Mouse (Mus musculus) limb, embryonic 12.5 days (tissue): Measurements from ENCODE around the gene Napb. TPM values are rescaled to one million over a fixed set of nuclear protein-coding genes. Genes with fewer than 3 reads are reported as not detected.

Source experiments
- ATAC-seq: fragments of 200-750 bp; cut with Nextera tagmentation; 2 replicates; pipeline ENCODE4 v1.8.0; 2017; ENCODE audit warnings: low read depth, moderate TSS enrichment; ENCODE audit not compliant: insufficient number of reproducible peaks, insufficient read depth, low FRiP score, low TSS enrichment
- H3K27ac ChIP-seq: fragments of 300-500 bp; sonication (generic); 2 replicates; pipeline ENCODE4 v1.5.1; 2016; ENCODE audit warnings: mild to moderate bottlenecking, moderate library complexity
- H3K27me3 ChIP-seq: fragments of 300-500 bp; sonication (generic); 2 replicates; pipeline ENCODE4 v1.6.1; 2016; ENCODE audit warnings: mild to moderate bottlenecking, moderate library complexity
- H3K36me3 ChIP-seq: fragments of 300-500 bp; sonication (generic); 2 replicates; pipeline ENCODE4 v1.6.1; 2016; ENCODE audit warnings: mild to moderate bottlenecking, moderate library complexity
- H3K4me1 ChIP-seq: fragments of 300-500 bp; sonication (generic); replicated peaks from 2 replicates; pipeline ENCODE4 v1.6.1; 2016
- H3K4me2 ChIP-seq: fragments of 300-500 bp; sonication (generic); 2 replicates; pipeline ENCODE4 v1.6.1; 2016; ENCODE audit warnings: mild to moderate bottlenecking, moderate library complexity
- H3K4me3 ChIP-seq: fragments of 300-500 bp; sonication (generic); replicated peaks from 2 replicates; pipeline ENCODE4 v1.5.1; 2016; ENCODE audit warnings: mild to moderate bottlenecking
- H3K9ac ChIP-seq: fragments of 300-500 bp; sonication (generic); replicated peaks from 2 replicates; pipeline ENCODE4 v1.6.1; 2016; ENCODE audit warnings: mild to moderate bottlenecking, moderate library complexity
- H3K9me3 ChIP-seq: fragments of 300-500 bp; sonication (generic); 2 replicates; pipeline ENCODE4 v1.6.1; 2016; ENCODE audit warnings: mild to moderate bottlenecking, moderate library complexity
- WGBS: fragments of 180-500 bp; shearing (Covaris S2); methylation state at CpG from one replicate; pipeline ENCODE4 v1.1.7; 2016; 5-methylcytosine and 5-hydroxymethylcytosine counted together
- polyA plus RNA-seq: library from polyadenylated mRNA; unstranded; fragments of >200 nt; fragmentation: Nextera tagmentation; extraction: Ambion mirVana; gene quantifications from 2 replicates; pipeline ENCODE4 v1.2.1, GENCODE M21; 2016

Gene Napb
- polyA plus RNA-seq, 1 experiment from 2014 or later = 4.7 TPM

- Histone ChIP-seq H3K36me3 (peaks cover 70% of the 10 kb centered on the region), H3K4me2 (no peak overlapping the region), H3K27me3 (no peaks in the 10 kb centered on the region), H3K27ac (no peak overlapping the region), H3K9me3 (no peaks in the 10 kb centered on the region), H3K4me1 (peaks cover 10% of the 10 kb centered on the region), H3K9ac (no peak overlapping the region), H3K4me3 (no peak overlapping the region)
- ATAC-seq = no peak
- 89% methylated on average over 3 of the region's 3 CpGs for WGBS
Observed at GRCm38 (mm10) chr2:148685709-148686108, 46.6 kb downstream of the Napb start.

GRCm38 (mm10) chr2:148684972-148685371, 47.3 kb downstream of the Napb start:
- Histone ChIP-seq H3K4me2 (no peak overlapping the region), H3K9me3 (no peaks in the 10 kb centered on the region), H3K36me3 (peaks cover 63% of the 10 kb centered on the region), H3K4me1 (peaks cover 15% of the 10 kb centered on the region), H3K4me3 (no peak overlapping the region), H3K9ac (no peak overlapping the region), H3K27me3 (no peaks in the 10 kb centered on the region), H3K27ac (no peak overlapping the region)
- ATAC-seq = no peak
- 98% methylated on average over 2 of the region's 2 CpGs for WGBS

- WGBS = 92% methylated on average over 1 of the region's 1 CpGs
Observed at GRCm38 (mm10) chr2:148683031-148683430, 49.2 kb downstream of the Napb start.

GRCm38 (mm10) chr2:148681461-148681891, 50.8 kb downstream of the Napb start:
- H3K9me3 ChIP-seq = no peaks in the 10 kb centered on the region
- no peaks in the 10 kb centered on the region for H3K27me3 ChIP-seq
- ATAC-seq = peak; percentile 79
- H3K36me3 ChIP-seq = peaks cover 34% of the 10 kb centered on the region
- peak overlapping the region; percentile 79 for H3K4me3 ChIP-seq
- peak overlapping the region; percentile 78 for H3K27ac ChIP-seq
- peak overlapping the region; percentile 76 for H3K9ac ChIP-seq
- 8% methylated on average over 17 of the region's 17 CpGs for WGBS
- H3K4me2 ChIP-seq = peak overlapping the region; percentile 84
- H3K4me1 ChIP-seq = peaks cover 34% of the 10 kb centered on the region

More at GRCm38 (mm10) chr2:148683031-148683430, 49.2 kb downstream of the Napb start:
- no peak overlapping the region for H3K9ac ChIP-seq
- peaks cover 30% of the 10 kb centered on the region for H3K4me1 ChIP-seq
- no peak overlapping the region for H3K4me3 ChIP-seq
- no peak overlapping the region for H3K27ac ChIP-seq
- H3K36me3 ChIP-seq = peaks cover 44% of the 10 kb centered on the region
- no peak for ATAC-seq
- no peaks in the 10 kb centered on the region for H3K9me3 ChIP-seq
- H3K27me3 ChIP-seq = no peaks in the 10 kb centered on the region
- no peak overlapping the region for H3K4me2 ChIP-seq

GRCm38 (mm10) chr2:148680775-148681291, 51.4 kb downstream of the Napb start, which contains the start of gene Gzf1:
Gene Gzf1, plus strand, starts transcription at chr2:148681023.
- Histone ChIP-seq H3K27ac (peak within 1 kb of the TSS; percentile 90), H3K9me3 (no peaks in the 10 kb centered on the region), H3K4me3 (peak within 1 kb of the TSS; percentile 79), H3K36me3 (peaks cover 34% of the 10 kb centered on the region), H3K4me1 (peaks cover 34% of the 10 kb centered on the region), H3K4me2 (peak within 1 kb of the TSS; percentile 84), H3K9ac (peak within 1 kb of the TSS; percentile 76), H3K27me3 (no peaks in the 10 kb centered on the region)
- ATAC-seq = peak; percentile 95
- under 1% methylated on average over 39 of the region's 39 CpGs for WGBS

GRCm38 (mm10) chr2:148679346-148679745, 52.9 kb downstream of the Napb start:
- Histone ChIP-seq H3K9ac (no peak overlapping the region; the same call in 1 of the 2 replicates), H3K4me1 (peaks cover 34% of the 10 kb centered on the region), H3K9me3 (no peaks in the 10 kb centered on the region), H3K36me3 (peaks cover 33% of the 10 kb centered on the region), H3K27me3 (no peaks in the 10 kb centered on the region), H3K27ac (peak overlapping the region; percentile 90), H3K4me3 (peak overlapping the region; percentile 18), H3K4me2 (peak overlapping the region; percentile 84)
- peak; percentile 8; the same call in 1 of the 2 replicates for ATAC-seq
- WGBS = 5% methylated on average over 9 of the region's 9 CpGs

GRCm38 (mm10) chr2:148677801-148678200, 54.5 kb downstream of the Napb start:
- 0 out of 2 replicates have a peak, but pooled peaks have one; percentile 7 for ATAC-seq
- no peaks in the 10 kb centered on the region for H3K27me3 ChIP-seq
- H3K27ac ChIP-seq = peak overlapping the region; percentile 72
- peak overlapping the region; percentile 57 for H3K4me2 ChIP-seq
- H3K9ac ChIP-seq = peak overlapping the region; percentile 64
- H3K9me3 ChIP-seq = no peaks in the 10 kb centered on the region
- H3K4me3 ChIP-seq = peak overlapping the region; percentile 42
- H3K4me1 ChIP-seq = peaks cover 45% of the 10 kb centered on the region
- WGBS = 4% methylated on average over 26 of the region's 26 CpGs
- H3K36me3 ChIP-seq = peaks cover 24% of the 10 kb centered on the region

GRCm38 (mm10) chr2:148672199-148673096, 59.8 kb downstream of the Napb start, which contains the start of gene Nxt1:
Gene Nxt1, plus strand, starts transcription at chr2:148672601.
- peaks cover 15% of the 10 kb centered on the region for H3K4me1 ChIP-seq
- H3K9me3 ChIP-seq = no peaks in the 10 kb centered on the region
- H3K27ac ChIP-seq = peak within 1 kb of the TSS; percentile 70; the same call in 1 of the 2 replicates
- WGBS = 1% methylated on average over 58 of the region's 58 CpGs
- peak within 1 kb of the TSS; percentile 76 for H3K4me3 ChIP-seq
- H3K9ac ChIP-seq = peak within 1 kb of the TSS; percentile 78
- H3K27me3 ChIP-seq = no peaks in the 10 kb centered on the region; the same call in 1 of the 2 replicates
- H3K4me2 ChIP-seq = peak within 1 kb of the TSS; percentile 82
- ATAC-seq = peak; percentile 100
- peaks cover 24% of the 10 kb centered on the region for H3K36me3 ChIP-seq

- 95% methylated on average over 1 of the region's 1 CpGs for WGBS
- H3K9ac ChIP-seq = no peak overlapping the region
- H3K4me3 ChIP-seq = no peak overlapping the region
- H3K9me3 ChIP-seq = no peaks in the 10 kb centered on the region
- H3K4me1 ChIP-seq = no peaks in the 10 kb centered on the region
- no peak overlapping the region for H3K4me2 ChIP-seq
- no peaks in the 10 kb centered on the region for H3K36me3 ChIP-seq
- ATAC-seq = no peak
- H3K27ac ChIP-seq = no peak overlapping the region
- no peaks in the 10 kb centered on the region; the same call in 1 of the 2 replicates for H3K27me3 ChIP-seq
Observed at GRCm38 (mm10) chr2:148663458-148663857, 68.8 kb downstream of the Napb start.

- no peak overlapping the region for H3K4me3 ChIP-seq
- no peak overlapping the region for H3K4me2 ChIP-seq
- no peak for ATAC-seq
- H3K9me3 ChIP-seq = no peaks in the 10 kb centered on the region; the same call in 1 of the 2 replicates
- no peak overlapping the region for H3K27ac ChIP-seq
- no peaks in the 10 kb centered on the region for H3K4me1 ChIP-seq
- 3% methylated on average over 3 of the region's 3 CpGs for WGBS
- H3K36me3 ChIP-seq = no peaks in the 10 kb centered on the region
- H3K27me3 ChIP-seq = no peaks in the 10 kb centered on the region
- H3K9ac ChIP-seq = no peak overlapping the region
Observed at GRCm38 (mm10) chr2:148654961-148655360, 77.3 kb downstream of the Napb start.
